Mouse (Mus musculus) thymus, adult 2 months (tissue): Measurements from ENCODE around the gene Pik3r4. TPM values are rescaled to one million over a fixed set of nuclear protein-coding genes. Genes with fewer than 3 reads are reported as not detected.
"Not testable (repeated sequence)": the region's sequence is repeated elsewhere in the genome, so short reads cannot be mapped to it uniquely, and the experiment has no call there.

Experiments used
- DNase-seq: peaks from one replicate; pipeline ENCODE4 v3.0.0; 2021
- H3K27ac ChIP-seq: fragments of 200-500 bp; 2 replicates; pipeline ENCODE4 v1.5.1; 2012; ENCODE audit warnings: low read length, control low read depth; ENCODE audit not compliant: control insufficient read depth, insufficient read depth
- H3K27me3 ChIP-seq: fragments of 200-500 bp; 2 replicates; pipeline ENCODE4 v1.6.1; 2012; ENCODE audit warnings: mild to moderate bottlenecking, low read length, moderate library complexity, mixed read lengths; ENCODE audit not compliant: control insufficient read depth, insufficient read depth
- H3K36me3 ChIP-seq: fragments of 200-500 bp; 2 replicates; pipeline ENCODE4 v1.6.1; 2012; ENCODE audit warnings: mild to moderate bottlenecking, low read length, moderate library complexity; ENCODE audit not compliant: control insufficient read depth, insufficient read depth
- H3K4me1 ChIP-seq: fragments of 200-500 bp; replicated peaks from 2 replicates; pipeline ENCODE4 v1.6.1; 2012; ENCODE audit warnings: low read length; ENCODE audit not compliant: control insufficient read depth, insufficient read depth
- H3K4me3 ChIP-seq: fragments of 200-500 bp; 2 replicates; pipeline ENCODE4 v1.5.1; 2012; ENCODE audit warnings: mild to moderate bottlenecking, low read length, control low read depth, moderate library complexity; ENCODE audit not compliant: control insufficient read depth, insufficient read depth
- CTCF ChIP-seq: fragments of 200-500 bp; IDR thresholded peaks from 2 replicates; pipeline ENCODE4 v1.5.1; 2012; ENCODE audit warnings: mild to moderate bottlenecking, control low read depth, low read length, moderate library complexity, borderline replicate concordance; ENCODE audit not compliant: control insufficient read depth, poor library complexity, insufficient read depth; ENCODE audit errors: extremely low read depth
- POLR2A ChIP-seq: fragments of 200-500 bp; IDR thresholded peaks from 2 replicates; pipeline ENCODE4 v1.6.1; 2012; ENCODE audit warnings: mild to moderate bottlenecking, low read length, control low read depth, moderate library complexity; ENCODE audit not compliant: control insufficient read depth, poor library complexity, insufficient read depth; ENCODE audit errors: extremely low read depth
- WGBS: fragments of 180-500 bp; shearing (Covaris S2); methylation state at CpG from one replicate; pipeline ENCODE4 v1.1.7; 2018; 5-methylcytosine and 5-hydroxymethylcytosine counted together
- polyA plus RNA-seq: library from polyadenylated mRNA; depleted of rRNA; stranded (reverse); fragments of >200 nt; gene quantifications from 2 replicates; pipeline ENCODE4 v1.2.3, GENCODE M21; 2012

Gene Pik3r4
- polyA plus RNA-seq, 1 experiment = 20.9 TPM

DNA sequence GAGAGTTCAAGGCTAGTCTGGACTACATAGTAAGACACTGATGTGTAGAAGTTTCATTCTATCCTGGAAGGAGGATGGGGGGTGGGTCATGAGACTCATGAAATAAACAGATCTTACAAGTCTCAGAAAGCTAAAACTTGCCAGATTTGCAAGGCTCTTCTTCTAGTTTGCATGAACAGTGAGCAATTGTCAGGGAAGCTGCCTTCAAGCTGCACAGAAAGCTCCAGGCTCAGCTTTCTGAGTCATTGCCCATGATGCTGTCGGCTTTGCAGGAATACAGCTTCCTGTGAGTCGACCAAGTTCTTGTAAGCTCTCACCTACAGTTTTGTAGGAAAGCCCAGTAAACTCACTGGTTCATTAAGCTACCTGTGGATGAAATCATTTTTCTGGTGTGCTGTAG is 8.8 kb upstream of the Pik3r4 start:
- 74% methylated on average over 2 of the region's 2 CpGs for WGBS
- H3K4me3 ChIP-seq = no peak overlapping the region
- no peaks in the 10 kb centered on the region for H3K4me1 ChIP-seq

DNA sequence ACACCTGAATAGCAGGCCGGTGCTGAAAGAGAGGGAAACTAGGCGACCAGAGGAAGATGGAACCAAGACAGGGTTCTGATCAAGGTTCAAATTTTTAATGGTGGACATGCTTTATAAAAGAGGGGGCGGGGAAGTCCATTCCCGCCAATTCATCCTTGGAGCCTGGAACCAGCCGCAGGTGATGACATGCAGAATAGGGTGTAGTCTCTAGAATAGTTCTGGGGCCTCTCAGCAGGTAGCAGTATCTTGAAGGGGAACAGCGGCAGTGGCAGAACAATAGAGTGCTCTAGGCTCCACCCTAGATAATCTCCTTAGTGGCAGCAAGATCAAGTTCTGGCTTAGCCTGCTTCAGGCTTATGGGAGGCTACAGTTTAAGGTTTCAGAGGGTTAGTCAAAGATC is 1.4 kb upstream of the Pik3r4 start:
- H3K4me1 ChIP-seq, H3K36me3 ChIP-seq, H3K27me3 ChIP-seq, DNase-seq, H3K4me3 ChIP-seq, H3K27ac ChIP-seq: not testable (repeated sequence)
- WGBS = 94% methylated on average over 6 of the region's 6 CpGs

More for the DNA sequence above, 8.8 kb upstream of the Pik3r4 start:
- Histone ChIP-seq H3K36me3 (no peaks in the 10 kb centered on the region), H3K27ac (no peak overlapping the region), H3K27me3 (no peaks in the 10 kb centered on the region)
- DNase-seq = no peak
- no peak for TF ChIP-seq POLR2A
- no peak for TF ChIP-seq CTCF

- no peak for TF ChIP-seq POLR2A
- no peak for TF ChIP-seq CTCF
- Histone ChIP-seq H3K36me3 (peaks cover 22% of the 10 kb centered on the region), H3K4me3 (no peak overlapping the region), H3K27ac (no peak overlapping the region), H3K27me3 (no peaks in the 10 kb centered on the region), H3K4me1 (no peaks in the 10 kb centered on the region)
- DNase-seq = no peak
- WGBS = 72% methylated on average over 2 of the region's 2 CpGs
Observed at GRCm38 (mm10) chr9:105656189-105656588, 13.4 kb downstream of the Pik3r4 start.

DNA sequence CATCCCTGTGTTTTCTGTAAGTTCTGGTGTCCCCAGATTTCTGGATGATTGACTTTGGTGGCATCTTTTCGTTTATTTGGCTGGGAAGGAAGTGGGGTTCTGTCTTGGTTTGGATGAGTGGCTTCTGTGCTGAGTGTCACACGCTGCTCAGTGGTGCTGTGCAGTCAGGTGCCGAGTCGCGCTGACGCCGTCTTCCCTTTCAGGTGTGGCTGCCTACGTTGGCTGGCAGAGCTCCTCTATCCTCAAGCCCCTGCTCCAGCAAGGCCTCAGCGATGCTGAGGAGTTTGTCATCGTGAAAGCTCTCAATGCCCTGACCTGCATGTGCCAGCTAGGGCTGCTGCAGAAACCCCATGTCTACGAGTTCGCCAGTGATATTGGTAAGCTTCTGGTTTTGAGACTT is 15.4 kb downstream of the Pik3r4 start:
- H3K4me3 ChIP-seq = no peak overlapping the region
- H3K4me1 ChIP-seq = no peaks in the 10 kb centered on the region
- H3K27me3 ChIP-seq = no peaks in the 10 kb centered on the region
- no peak overlapping the region for H3K27ac ChIP-seq
- TF ChIP-seq POLR2A = no peak
- no peak for TF ChIP-seq CTCF
- no peak for DNase-seq
- 95% methylated on average over 12 of the region's 12 CpGs for WGBS
- H3K36me3 ChIP-seq = peaks cover 34% of the 10 kb centered on the region

DNA sequence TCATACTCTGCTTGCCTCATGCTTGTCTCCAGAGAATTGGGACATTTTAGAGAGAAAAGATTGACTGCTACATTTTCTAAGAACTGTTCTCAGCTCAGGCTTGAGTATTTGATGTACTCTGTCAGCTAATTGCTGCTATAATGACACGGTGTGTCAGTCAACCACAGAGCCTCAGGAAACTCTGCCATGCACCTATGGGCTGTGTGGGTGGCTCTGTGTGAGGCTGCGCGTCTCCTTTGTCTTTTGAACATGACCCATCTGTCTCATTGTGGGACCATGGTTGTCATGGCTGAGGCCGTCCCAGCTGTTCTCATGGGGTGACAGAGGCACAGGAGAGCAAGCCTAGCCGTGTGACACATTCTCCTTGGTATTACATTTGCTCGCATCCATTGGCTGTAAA is 17.1 kb downstream of the Pik3r4 start:
- no peak for TF ChIP-seq POLR2A
- TF ChIP-seq CTCF = no peak
- DNase-seq = peak; percentile 8
- Histone ChIP-seq H3K4me1 (no peaks in the 10 kb centered on the region), H3K27me3 (no peaks in the 10 kb centered on the region), H3K36me3 (peaks cover 35% of the 10 kb centered on the region), H3K27ac (no peak overlapping the region), H3K4me3 (no peak overlapping the region)
- WGBS = 95% methylated on average over 6 of the region's 6 CpGs

DNA sequence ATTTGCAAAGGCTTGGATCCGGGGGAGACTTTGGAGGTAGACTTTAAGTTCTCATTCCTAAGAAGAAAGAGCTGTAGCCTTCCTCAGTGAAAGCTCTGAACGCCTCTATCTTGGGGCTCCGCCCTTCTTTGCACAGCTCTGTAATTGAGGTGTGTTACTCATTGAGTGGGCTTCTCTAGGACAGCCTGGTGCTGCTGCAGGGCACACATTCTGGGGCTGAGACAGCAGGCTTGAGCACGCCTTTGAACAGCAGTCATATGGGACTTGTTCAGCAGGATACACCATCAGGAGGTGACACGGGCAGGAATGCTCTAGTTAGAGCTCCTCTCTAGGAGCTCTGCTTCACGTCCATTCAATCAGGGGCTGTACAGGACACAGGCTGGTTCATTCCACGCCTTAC is 22.5 kb downstream of the Pik3r4 start:
- H3K36me3 ChIP-seq = peaks cover 43% of the 10 kb centered on the region

GRCm38 (mm10) chr9:105670916-105671315 is 28.1 kb downstream of the Pik3r4 start:
- no peaks in the 10 kb centered on the region for H3K27me3 ChIP-seq
- no peaks in the 10 kb centered on the region for H3K4me1 ChIP-seq
- H3K27ac ChIP-seq = no peak overlapping the region

More for the DNA sequence above, 22.5 kb downstream of the Pik3r4 start:
- WGBS = 92% methylated on average over 7 of the region's 7 CpGs
- no peaks in the 10 kb centered on the region for H3K27me3 ChIP-seq
- no peak for TF ChIP-seq CTCF
- TF ChIP-seq POLR2A = no peak
- DNase-seq = no peak
- no peak overlapping the region for H3K4me3 ChIP-seq
- no peaks in the 10 kb centered on the region for H3K4me1 ChIP-seq
- H3K27ac ChIP-seq = no peak overlapping the region

GRCm38 (mm10) chr9:105672032-105672431 is 29.3 kb downstream of the Pik3r4 start:
- peaks cover 28% of the 10 kb centered on the region for H3K36me3 ChIP-seq
- H3K27ac ChIP-seq = no peak overlapping the region
- no peaks in the 10 kb centered on the region for H3K27me3 ChIP-seq
- no peaks in the 10 kb centered on the region for H3K4me1 ChIP-seq
- no peak for DNase-seq
- TF ChIP-seq CTCF (no peak), POLR2A (no peak)
- no peak overlapping the region for H3K4me3 ChIP-seq
- 95% methylated on average over 2 of the region's 2 CpGs for WGBS

More at GRCm38 (mm10) chr9:105670916-105671315, 28.1 kb downstream of the Pik3r4 start:
- no peak for DNase-seq
- Histone ChIP-seq H3K4me3 (no peak overlapping the region), H3K36me3 (peaks cover 28% of the 10 kb centered on the region)
- TF ChIP-seq CTCF = no peak
- no peak for TF ChIP-seq POLR2A
- WGBS = 97% methylated on average over 4 of the region's 4 CpGs
